Mouse (Mus musculus) thymus, adult 2 months (tissue): ENCODE measurements around the gene Npsr1. TPM values are rescaled to one million over a fixed set of nuclear protein-coding genes. Genes with fewer than 3 reads are reported as not detected.

Experiments used
- DNase-seq: peaks from one replicate; pipeline ENCODE4 v3.0.0; 2021
- H3K27ac ChIP-seq: fragments of 200-500 bp; 2 replicates; pipeline ENCODE4 v1.5.1; 2012; ENCODE audit warnings: low read length, control low read depth; ENCODE audit not compliant: control insufficient read depth, insufficient read depth
- H3K27me3 ChIP-seq: fragments of 200-500 bp; 2 replicates; pipeline ENCODE4 v1.6.1; 2012; ENCODE audit warnings: mild to moderate bottlenecking, low read length, moderate library complexity, mixed read lengths; ENCODE audit not compliant: control insufficient read depth, insufficient read depth
- H3K36me3 ChIP-seq: fragments of 200-500 bp; 2 replicates; pipeline ENCODE4 v1.6.1; 2012; ENCODE audit warnings: mild to moderate bottlenecking, low read length, moderate library complexity; ENCODE audit not compliant: control insufficient read depth, insufficient read depth
- H3K4me1 ChIP-seq: fragments of 200-500 bp; replicated peaks from 2 replicates; pipeline ENCODE4 v1.6.1; 2012; ENCODE audit warnings: low read length; ENCODE audit not compliant: control insufficient read depth, insufficient read depth
- H3K4me3 ChIP-seq: fragments of 200-500 bp; 2 replicates; pipeline ENCODE4 v1.5.1; 2012; ENCODE audit warnings: mild to moderate bottlenecking, low read length, control low read depth, moderate library complexity; ENCODE audit not compliant: control insufficient read depth, insufficient read depth
- CTCF ChIP-seq: fragments of 200-500 bp; IDR thresholded peaks from 2 replicates; pipeline ENCODE4 v1.5.1; 2012; ENCODE audit warnings: mild to moderate bottlenecking, control low read depth, low read length, moderate library complexity, borderline replicate concordance; ENCODE audit not compliant: control insufficient read depth, poor library complexity, insufficient read depth; ENCODE audit errors: extremely low read depth
- POLR2A ChIP-seq: fragments of 200-500 bp; IDR thresholded peaks from 2 replicates; pipeline ENCODE4 v1.6.1; 2012; ENCODE audit warnings: mild to moderate bottlenecking, low read length, control low read depth, moderate library complexity; ENCODE audit not compliant: control insufficient read depth, poor library complexity, insufficient read depth; ENCODE audit errors: extremely low read depth
- WGBS: fragments of 180-500 bp; shearing (Covaris S2); methylation state at CpG from one replicate; pipeline ENCODE4 v1.1.7; 2018; 5-methylcytosine and 5-hydroxymethylcytosine counted together
- polyA plus RNA-seq: library from polyadenylated mRNA; depleted of rRNA; stranded (reverse); fragments of >200 nt; gene quantifications from 2 replicates; pipeline ENCODE4 v1.2.3, GENCODE M21; 2012

The Npsr1 gene
- polyA plus RNA-seq, 1 experiment: 1.3 TPM

DNA sequence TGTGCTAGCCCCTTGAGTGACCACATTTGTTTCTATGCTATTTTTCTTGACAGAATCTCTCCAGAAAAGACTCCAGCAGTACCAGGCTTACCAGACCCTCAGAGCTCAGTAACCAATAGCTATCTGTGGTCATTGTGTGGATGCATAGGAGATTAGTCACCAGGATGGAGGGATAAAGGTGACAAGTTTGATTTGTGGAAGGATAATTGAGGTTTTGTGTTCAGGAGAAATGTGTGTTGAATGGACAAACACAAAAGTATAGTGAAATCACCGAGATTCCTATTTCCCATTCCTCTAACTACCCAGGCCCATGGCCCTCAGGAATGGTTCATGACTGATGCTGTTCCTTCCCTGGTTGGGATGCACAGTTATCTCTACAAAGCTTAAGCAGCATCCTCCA, 100.5 kb downstream of the Npsr1 start:
- Histone ChIP-seq H3K27me3 (no peaks in the 10 kb centered on the region), H3K36me3 (no peaks in the 10 kb centered on the region), H3K27ac (no peak overlapping the region), H3K4me1 (no peaks in the 10 kb centered on the region), H3K4me3 (no peak overlapping the region)
- DNase-seq: no peak
- no peak for TF ChIP-seq CTCF
- WGBS: 36% methylated on average over 1 of the region's 1 CpGs

DNA sequence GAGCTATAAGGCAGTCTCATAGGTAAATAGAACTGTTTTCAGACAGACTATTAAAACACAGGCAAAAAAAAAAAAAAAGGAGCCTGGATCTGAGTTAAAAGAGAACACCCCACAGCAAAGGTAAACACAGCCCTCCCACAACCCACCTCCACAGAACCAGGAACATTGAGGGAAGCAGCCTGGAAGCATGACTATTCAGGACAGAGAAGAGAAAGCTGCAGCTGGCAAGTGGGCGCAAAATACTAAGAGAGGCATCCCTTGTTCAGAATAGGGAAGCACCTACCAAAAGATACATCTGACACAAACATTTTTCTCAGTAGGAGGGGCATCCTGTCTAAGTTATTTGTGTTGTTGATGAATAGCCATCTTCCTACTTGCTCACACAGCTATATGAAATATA, 113.8 kb downstream of the Npsr1 start:
- no peaks in the 10 kb centered on the region for H3K36me3 ChIP-seq
- TF ChIP-seq POLR2A (no peak), CTCF (no peak)
- H3K27me3 ChIP-seq: no peaks in the 10 kb centered on the region
- H3K4me3 ChIP-seq: no peak overlapping the region
- no peak overlapping the region for H3K27ac ChIP-seq
- H3K4me1 ChIP-seq: no peaks in the 10 kb centered on the region
- DNase-seq: no peak
- WGBS: 92% methylated on average over 1 of the region's 1 CpGs

DNA sequence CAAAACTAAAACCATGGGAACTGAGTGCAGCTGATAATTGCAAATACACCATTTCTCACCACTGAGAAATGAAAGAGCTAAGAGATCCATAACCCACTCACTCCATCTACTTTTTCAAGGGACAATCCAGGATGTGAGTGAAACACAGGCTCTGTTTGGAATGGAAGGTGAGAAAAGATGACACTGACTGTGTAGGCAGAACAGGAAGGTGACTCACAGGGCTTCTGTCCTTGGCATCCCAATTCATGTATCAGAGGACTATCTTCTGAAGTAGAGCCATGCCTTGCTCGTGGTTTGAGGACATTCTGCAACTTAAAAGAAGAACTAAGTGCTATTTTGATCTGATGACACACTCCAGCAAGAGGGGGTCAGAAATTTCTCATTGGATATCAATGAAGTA, 119.9 kb downstream of the Npsr1 start:
- TF ChIP-seq POLR2A: no peak
- no peak for TF ChIP-seq CTCF
- Histone ChIP-seq H3K36me3 (no peaks in the 10 kb centered on the region), H3K27ac (no peak overlapping the region), H3K4me1 (no peaks in the 10 kb centered on the region), H3K27me3 (no peaks in the 10 kb centered on the region), H3K4me3 (no peak overlapping the region)
- no peak for DNase-seq
- WGBS: 24% methylated on average over 1 of the region's 1 CpGs

DNA sequence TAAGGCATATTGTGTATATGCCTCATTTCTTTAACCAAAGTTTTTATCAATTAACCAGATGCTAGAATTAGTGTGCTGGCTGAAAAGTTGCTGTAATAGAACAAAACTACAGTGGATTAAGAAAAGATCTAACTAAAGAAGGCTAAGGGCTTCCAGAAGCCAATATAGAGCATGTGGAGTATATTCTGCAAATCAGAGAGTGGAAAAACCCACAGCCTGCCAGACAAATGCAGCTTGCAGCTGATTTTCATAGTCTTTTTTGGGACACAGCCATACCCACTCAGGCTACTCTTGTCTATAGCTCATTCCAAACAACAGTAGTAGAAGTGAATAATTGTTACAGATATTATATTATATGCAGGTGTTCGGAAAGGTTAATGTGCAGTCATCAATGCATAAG, 138.7 kb downstream of the Npsr1 start:
- H3K27ac ChIP-seq: no peak overlapping the region
- no peaks in the 10 kb centered on the region for H3K27me3 ChIP-seq
- 89% methylated on average over 1 of the region's 1 CpGs for WGBS
- DNase-seq: no peak
- no peaks in the 10 kb centered on the region for H3K4me1 ChIP-seq
- H3K4me3 ChIP-seq: no peak overlapping the region
- TF ChIP-seq CTCF: no peak
- no peak for TF ChIP-seq POLR2A
- H3K36me3 ChIP-seq: no peaks in the 10 kb centered on the region

DNA sequence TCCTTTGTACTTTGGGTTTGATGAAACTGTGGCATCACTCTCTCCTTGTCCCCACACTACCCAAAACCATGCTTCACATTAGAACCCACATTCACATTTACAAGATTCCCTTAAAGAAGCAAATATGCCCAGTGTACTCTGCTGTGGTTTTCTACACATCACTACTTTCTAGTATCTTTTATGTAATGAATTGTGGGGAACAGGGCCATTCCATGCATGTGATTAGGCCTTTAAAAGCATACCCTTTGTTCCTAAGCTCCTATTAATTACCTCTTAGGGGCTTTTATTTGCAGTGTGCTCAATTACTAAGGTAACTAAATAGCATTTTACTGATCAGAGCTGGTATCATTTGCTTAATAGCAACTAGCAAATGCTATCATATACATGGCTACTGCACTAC, 149.8 kb downstream of the Npsr1 start:
- Histone ChIP-seq H3K27ac (no peak overlapping the region), H3K36me3 (no peaks in the 10 kb centered on the region), H3K4me1 (no peaks in the 10 kb centered on the region), H3K27me3 (no peaks in the 10 kb centered on the region), H3K4me3 (no peak overlapping the region)
- DNase-seq: no peak
- TF ChIP-seq CTCF: no peak
- no peak for TF ChIP-seq POLR2A

DNA sequence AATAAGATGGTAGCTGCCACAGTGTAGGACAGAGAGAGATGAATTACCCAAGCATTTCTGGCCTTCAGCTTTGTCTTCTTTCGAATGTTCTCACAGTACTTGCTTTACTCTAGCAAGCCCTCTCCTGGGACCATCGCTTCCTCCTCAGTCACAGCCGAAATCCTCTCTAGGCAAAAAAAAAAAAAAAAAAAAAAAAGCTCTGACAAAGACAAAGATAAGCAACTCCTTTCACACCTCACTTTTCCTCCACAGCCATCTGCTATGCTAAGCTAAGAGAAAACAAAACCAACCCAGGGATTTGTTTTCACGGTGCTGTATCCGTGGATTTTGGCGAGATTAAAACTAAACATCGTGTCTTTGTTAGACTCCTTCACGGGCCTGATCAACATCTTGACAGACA, 156.4 kb downstream of the Npsr1 start:
- no peaks in the 10 kb centered on the region for H3K4me1 ChIP-seq
- TF ChIP-seq CTCF: no peak
- TF ChIP-seq POLR2A: no peak
- H3K4me3 ChIP-seq: no peak overlapping the region
- no peak overlapping the region for H3K27ac ChIP-seq
- no peak for DNase-seq
- no peaks in the 10 kb centered on the region for H3K36me3 ChIP-seq
- WGBS: 82% methylated on average over 8 of the region's 8 CpGs
- H3K27me3 ChIP-seq: no peaks in the 10 kb centered on the region

DNA sequence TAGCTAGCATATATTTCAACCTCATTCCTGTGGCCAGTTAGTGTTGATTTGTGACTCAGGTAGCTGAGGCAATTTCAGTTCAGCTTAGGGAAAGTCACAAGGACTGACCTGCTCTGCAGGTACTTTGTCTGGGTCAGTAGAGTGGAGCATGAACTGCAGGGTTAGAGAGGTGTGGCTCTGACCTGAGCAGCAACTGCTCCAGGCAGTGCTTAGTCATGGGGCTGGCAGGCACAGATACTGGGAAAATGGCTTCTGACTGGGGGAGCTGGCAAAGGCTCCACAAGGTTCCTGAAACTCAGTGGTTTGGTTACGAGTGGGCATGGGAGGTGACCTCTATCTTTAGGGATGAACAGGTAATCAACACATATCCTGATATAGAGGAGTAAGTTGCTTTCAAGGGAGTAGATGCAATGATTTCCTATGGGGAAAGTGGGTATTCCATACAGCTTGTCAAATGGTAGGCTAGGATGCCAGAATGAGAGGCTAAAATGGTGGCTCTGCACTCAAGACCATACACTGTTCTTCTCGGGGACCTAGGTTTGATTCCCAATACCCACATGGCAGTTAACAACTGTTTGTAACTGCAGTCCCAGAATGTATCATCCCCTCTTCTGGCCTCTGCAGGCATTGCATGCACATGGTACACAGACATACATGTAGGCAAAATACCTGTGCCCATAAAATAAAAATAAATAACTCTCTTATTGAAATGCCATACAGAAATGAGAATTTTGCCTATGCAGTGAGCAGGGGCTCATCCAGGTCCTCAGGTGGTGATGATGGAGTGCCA, 182.9 kb downstream of the Npsr1 start:
- no peaks in the 10 kb centered on the region for H3K36me3 ChIP-seq
- no peak overlapping the region for H3K4me3 ChIP-seq
- H3K4me1 ChIP-seq: no peaks in the 10 kb centered on the region
- DNase-seq: no peak
- TF ChIP-seq POLR2A (no peak), CTCF (no peak)
- H3K27ac ChIP-seq: no peak overlapping the region
- 97% methylated on average over 2 of the region's 2 CpGs for WGBS
- H3K27me3 ChIP-seq: no peaks in the 10 kb centered on the region
